Mouse (Mus musculus) neutrophil, adult 5-6 weeks (primary cell): ENCODE data around the gene Slc22a17. TPM values are rescaled to one million over a fixed set of nuclear protein-coding genes. Genes with fewer than 3 reads are reported as not detected.

Source experiments
- ATAC-seq: fragments of 151-379, 151-347 bp; 2 replicates; pipeline ENCODE4 v1.8.0; 2017; ENCODE audit warnings: mild to moderate bottlenecking, moderate TSS enrichment; ENCODE audit not compliant: insufficient number of reproducible peaks, poor library complexity, low FRiP score, severe bottlenecking; ENCODE audit errors: extremely low read depth
- total RNA-seq: library from RNA; stranded (forward); fragments of 200-1000 nt; gene quantifications from 2 replicates; pipeline ENCODE4 v1.2.3, GENCODE M21; 2017

Gene Slc22a17
- total RNA-seq, 1 experiment from 2014 or later = 0.47 TPM

GRCm38 (mm10) chr14:54874165-54874564 is 38.8 kb downstream of the Slc22a17 start:
- ATAC-seq = no peak

- ATAC-seq = no peak
Observed at GRCm38 (mm10) chr14:54870861-54871260, 42.1 kb downstream of the Slc22a17 start, which contains the start of gene Homez. Gene Homez (minus strand): TSS chr14:54870961.

GRCm38 (mm10) chr14:54868026-54868425 is 44.9 kb downstream of the Slc22a17 start:
- ATAC-seq = no peak

- ATAC-seq = no peak
Observed at GRCm38 (mm10) chr14:54866936-54867335, 46.0 kb downstream of the Slc22a17 start.

- no peak for ATAC-seq
Observed at GRCm38 (mm10) chr14:54866268-54866667, 46.7 kb downstream of the Slc22a17 start.

GRCm38 (mm10) chr14:54865626-54866025 is 47.3 kb downstream of the Slc22a17 start:
- no peak for ATAC-seq

GRCm38 (mm10) chr14:54864313-54865036 is 48.5 kb downstream of the Slc22a17 start:
- peak; percentile 6; the same call in 1 of the 2 replicates for ATAC-seq

GRCm38 (mm10) chr14:54863501-54864312 is 49.2 kb downstream of the Slc22a17 start:
- peak; percentile 98 for ATAC-seq

GRCm38 (mm10) chr14:54860511-54860910 is 52.4 kb downstream of the Slc22a17 start:
- ATAC-seq = peak; percentile 39; the same call in 1 of the 2 replicates

GRCm38 (mm10) chr14:54857891-54858290 is 55.0 kb downstream of the Slc22a17 start:
- ATAC-seq = no peak

- no peak for ATAC-seq
Observed at GRCm38 (mm10) chr14:54856703-54857102, 56.2 kb downstream of the Slc22a17 start.

Other genes with a start within 250 kb of the Slc22a17 start
- 24.8 and 28.1 TPM in 2 replicates for gene 1700123O20Rik, start 226.9 kb downstream of the Slc22a17 start, total RNA-seq
- 373 and 387 TPM in 2 replicates for gene Acin1, start 226.2 kb downstream of the Slc22a17 start, total RNA-seq
- not detected in 2 replicates for gene Gm29776, start 214.3 kb downstream of the Slc22a17 start, total RNA-seq
- 9.1 and 9.2 TPM in 2 replicates for gene Cebpe, start 201.0 kb downstream of the Slc22a17 start, total RNA-seq
- gene Slc7a8, start 131.2 kb downstream of the Slc22a17 start, total RNA-seq = 0.49 and 0.81 TPM in 2 replicates
- gene Rnf212b, start 99.0 kb downstream of the Slc22a17 start, total RNA-seq = not detected in 2 replicates
- gene Homez, start 42.2 kb downstream of the Slc22a17 start, total RNA-seq = 9.2 and 9.7 TPM in 2 replicates
- 0.47 TPM in 1 of 2 replicates, not detected in the other for gene Ppp1r3e, start 35.6 kb downstream of the Slc22a17 start, total RNA-seq
- 3.6 and 6.6 TPM in 2 replicates for gene Bcl2l2, start 29.8 kb downstream of the Slc22a17 start, total RNA-seq
- gene Gm20521, start 29.7 kb downstream of the Slc22a17 start, total RNA-seq = not detected in 2 replicates
- 198 and 209 TPM in 2 replicates for gene Pabpn1, start 20.6 kb downstream of the Slc22a17 start, total RNA-seq
- gene Efs, start 13.0 kb upstream of the Slc22a17 start, total RNA-seq = not detected in 2 replicates
- gene Il25, start 19.6 kb upstream of the Slc22a17 start, total RNA-seq = not detected in 2 replicates
- gene Cmtm5, start 23.1 kb upstream of the Slc22a17 start, total RNA-seq = not detected in 2 replicates
- gene Myh6, start 53.8 kb upstream of the Slc22a17 start, total RNA-seq = not detected in 2 replicates
- gene Gm17428, start 63.8 kb upstream of the Slc22a17 start, total RNA-seq = not detected in 2 replicates
- not detected in 2 replicates for gene Myh7, start 81.5 kb upstream of the Slc22a17 start, total RNA-seq
- gene Ngdn, start 102.3 kb upstream of the Slc22a17 start, total RNA-seq = 58.9 and 73.5 TPM in 2 replicates
- gene Zfhx2, start 179.2 kb upstream of the Slc22a17 start, total RNA-seq = 7.2 and 7.8 TPM in 2 replicates
- gene Thtpa, start 181.7 kb upstream of the Slc22a17 start, total RNA-seq = 5.2 TPM in 2 replicates
- gene Ap1g2, start 193.5 kb upstream of the Slc22a17 start, total RNA-seq = 48.5 TPM in 2 replicates
- 0.12 TPM in 1 of 2 replicates, not detected in the other for gene Jph4, start 203.8 kb upstream of the Slc22a17 start, total RNA-seq